Mouse (Mus musculus): ENCODE measurements around the gene Foxc2. TPM values are rescaled to one million over a fixed set of nuclear protein-coding genes. Genes with fewer than 3 reads are reported as not detected.

Gene Foxc2
- total RNA-seq, 1 experiment = 0.27 TPM

DNA sequence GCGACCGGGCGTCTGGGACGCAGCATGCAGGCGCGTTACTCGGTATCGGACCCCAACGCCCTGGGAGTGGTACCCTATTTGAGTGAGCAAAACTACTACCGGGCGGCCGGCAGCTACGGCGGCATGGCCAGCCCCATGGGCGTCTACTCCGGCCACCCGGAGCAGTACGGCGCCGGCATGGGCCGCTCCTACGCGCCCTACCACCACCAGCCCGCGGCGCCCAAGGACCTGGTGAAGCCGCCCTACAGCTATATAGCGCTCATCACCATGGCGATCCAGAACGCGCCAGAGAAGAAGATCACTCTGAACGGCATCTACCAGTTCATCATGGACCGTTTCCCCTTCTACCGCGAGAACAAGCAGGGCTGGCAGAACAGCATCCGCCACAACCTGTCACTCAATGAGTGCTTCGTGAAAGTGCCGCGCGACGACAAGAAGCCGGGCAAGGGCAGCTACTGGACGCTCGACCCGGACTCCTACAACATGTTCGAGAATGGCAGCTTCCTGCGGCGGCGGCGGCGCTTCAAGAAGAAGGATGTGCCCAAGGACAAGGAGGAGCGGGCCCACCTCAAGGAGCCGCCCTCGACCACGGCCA is 717 bp downstream of the Foxc2 start:
- no peaks in the 10 kb centered on the region for H3K36me3 ChIP-seq (ENCODE audit: control insufficient read depth, insufficient read depth, low read length, poor library complexity, severe bottlenecking)
- peak overlapping the region; percentile 35; the same call in 1 of the 2 replicates for H3K9ac ChIP-seq (ENCODE audit: insufficient read depth, low read depth, low read length, poor library complexity, severe bottlenecking)
- H3K4me1 ChIP-seq (ENCODE audit: control insufficient read depth in 2 of 2, insufficient read depth in 2 of 2, low read length in 2 of 2, poor library complexity in 1 of 2) = peaks cover 0 to 2% of the 10 kb centered on the region in 2 experiments; a peak in 1 of 4 replicates
- H3K4me3 ChIP-seq (ENCODE audit: insufficient read depth in 1 of 2, low read depth in 1 of 2, low read length in 2 of 2, poor library complexity in 1 of 2, severe bottlenecking in 1 of 2) = peak overlapping the region; percentile 54 to 70
- TF ChIP-seq CHD2 (IDR thresholded peaks at IDR 0.05; ENCODE audit: low read depth, low read length) (no peak), MAFK (IDR thresholded peaks at IDR 0.05; ENCODE audit: insufficient read depth, low read depth, low read length) (no peak), ZNF384 (IDR thresholded peaks at IDR 0.05; ENCODE audit: low read depth, low read length) (no peak), ZC3H11A (IDR thresholded peaks at IDR 0.05; ENCODE audit: borderline replicate concordance, low read depth, low read length) (no peak), HCFC1 (IDR thresholded peaks at IDR 0.05; ENCODE audit: borderline replicate concordance, insufficient read depth, low read length) (no peak)
- DNase-seq (ENCODE audit: low read depth, low spot score) = no peak
- in situ Hi-C loops (cut with MboI; ENCODE audit: low sequenced_read_pairs in 2 of 2, unreplicated experiment in 2 of 2) = loop anchor here (5.0 to 10.0 kb wide), 3 partner anchors 34 to 398 kb away; partner anchors contain the start of gene Foxf1 (in 2 of the 2)
- no peak overlapping the region for H3K27ac ChIP-seq (ENCODE audit: insufficient read depth, low read depth, low read length, poor library complexity, severe bottlenecking)
- no peaks in the 10 kb centered on the region for H3K9me3 ChIP-seq (ENCODE audit: control insufficient read depth, insufficient read depth, low read depth, low read length)

DNA sequence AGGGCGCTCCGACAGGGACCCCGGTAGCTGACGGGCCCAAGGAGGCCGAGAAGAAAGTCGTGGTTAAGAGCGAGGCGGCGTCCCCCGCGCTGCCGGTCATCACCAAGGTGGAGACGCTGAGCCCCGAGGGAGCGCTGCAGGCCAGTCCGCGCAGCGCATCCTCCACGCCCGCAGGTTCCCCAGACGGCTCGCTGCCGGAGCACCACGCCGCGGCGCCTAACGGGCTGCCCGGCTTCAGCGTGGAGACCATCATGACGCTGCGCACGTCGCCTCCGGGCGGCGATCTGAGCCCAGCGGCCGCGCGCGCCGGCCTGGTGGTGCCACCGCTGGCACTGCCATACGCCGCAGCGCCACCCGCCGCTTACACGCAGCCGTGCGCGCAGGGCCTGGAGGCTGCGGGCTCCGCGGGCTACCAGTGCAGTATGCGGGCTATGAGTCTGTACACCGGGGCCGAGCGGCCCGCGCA is 1.2 kb downstream of the Foxc2 start:
- no peak for DNase-seq (ENCODE audit: low read depth, low spot score)
- Histone ChIP-seq H3K9me3 (ENCODE audit: control insufficient read depth, insufficient read depth, low read depth, low read length) (no peaks in the 10 kb centered on the region), H3K4me1 (ENCODE audit: control insufficient read depth in 2 of 2, insufficient read depth in 2 of 2, low read length in 2 of 2, poor library complexity in 1 of 2) (peaks cover 0 to 2% of the 10 kb centered on the region in 2 experiments; a peak in 1 of 4 replicates), H3K36me3 (ENCODE audit: control insufficient read depth, insufficient read depth, low read length, poor library complexity, severe bottlenecking) (no peaks in the 10 kb centered on the region), H3K4me3 (ENCODE audit: insufficient read depth in 1 of 2, low read depth in 1 of 2, low read length in 2 of 2, poor library complexity in 1 of 2, severe bottlenecking in 1 of 2) (peak overlapping the region; percentile 54 to 70; a peak in 2 of 4 replicates), H3K27ac (ENCODE audit: insufficient read depth, low read depth, low read length, poor library complexity, severe bottlenecking) (no peak overlapping the region), H3K9ac (ENCODE audit: insufficient read depth, low read depth, low read length, poor library complexity, severe bottlenecking) (no peak overlapping the region)
- no peak for TF ChIP-seq ZC3H11A (IDR thresholded peaks at IDR 0.05; ENCODE audit: borderline replicate concordance, low read depth, low read length)
- no peak for TF ChIP-seq ZNF384 (IDR thresholded peaks at IDR 0.05; ENCODE audit: low read depth, low read length)
- no peak for TF ChIP-seq HCFC1 (IDR thresholded peaks at IDR 0.05; ENCODE audit: borderline replicate concordance, insufficient read depth, low read length)
- no peak for TF ChIP-seq CHD2 (IDR thresholded peaks at IDR 0.05; ENCODE audit: low read depth, low read length)
- TF ChIP-seq MAFK (IDR thresholded peaks at IDR 0.05; ENCODE audit: insufficient read depth, low read depth, low read length) = no peak
- in situ Hi-C loops (cut with MboI; ENCODE audit: low sequenced_read_pairs in 2 of 2, unreplicated experiment in 2 of 2) = loop anchor here (5.0 to 10.0 kb wide), 3 partner anchors 35 to 398 kb away; partner anchors contain the start of gene Foxf1 (in 2 of the 2)

DNA sequence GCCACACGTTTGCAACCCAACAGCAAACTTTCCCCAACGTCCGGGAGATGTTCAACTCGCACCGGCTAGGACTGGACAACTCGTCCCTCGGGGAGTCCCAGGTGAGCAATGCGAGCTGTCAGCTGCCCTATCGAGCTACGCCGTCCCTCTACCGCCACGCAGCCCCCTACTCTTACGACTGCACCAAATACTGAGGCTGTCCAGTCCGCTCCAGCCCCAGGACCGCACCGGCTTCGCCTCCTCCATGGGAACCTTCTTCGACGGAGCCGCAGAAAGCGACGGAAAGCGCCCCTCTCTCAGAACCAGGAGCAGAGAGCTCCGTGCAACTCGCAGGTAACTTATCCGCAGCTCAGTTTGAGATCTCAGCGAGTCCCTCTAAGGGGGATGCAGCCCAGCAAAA is 1.9 kb downstream of the Foxc2 start:
- no peak for DNase-seq (ENCODE audit: low read depth, low spot score)
- Histone ChIP-seq H3K9ac (ENCODE audit: insufficient read depth, low read depth, low read length, poor library complexity, severe bottlenecking) (no peak overlapping the region), H3K36me3 (ENCODE audit: control insufficient read depth, insufficient read depth, low read length, poor library complexity, severe bottlenecking) (no peaks in the 10 kb centered on the region), H3K4me1 (ENCODE audit: control insufficient read depth in 2 of 2, insufficient read depth in 2 of 2, low read length in 2 of 2, poor library complexity in 1 of 2) (peaks cover 0 to 2% of the 10 kb centered on the region in 2 experiments; a peak in 1 of 4 replicates), H3K27ac (ENCODE audit: insufficient read depth, low read depth, low read length, poor library complexity, severe bottlenecking) (no peak overlapping the region), H3K4me3 (ENCODE audit: insufficient read depth in 1 of 2, low read depth in 1 of 2, low read length in 2 of 2, poor library complexity in 1 of 2, severe bottlenecking in 1 of 2) (no peak overlapping the region; a peak in 1 of 4 replicates), H3K9me3 (ENCODE audit: control insufficient read depth, insufficient read depth, low read depth, low read length) (no peaks in the 10 kb centered on the region)
- TF ChIP-seq ZC3H11A (IDR thresholded peaks at IDR 0.05; ENCODE audit: borderline replicate concordance, low read depth, low read length) = no peak
- TF ChIP-seq CHD2 (IDR thresholded peaks at IDR 0.05; ENCODE audit: low read depth, low read length) = no peak
- TF ChIP-seq HCFC1 (IDR thresholded peaks at IDR 0.05; ENCODE audit: borderline replicate concordance, insufficient read depth, low read length) = no peak
- no peak for TF ChIP-seq MAFK (IDR thresholded peaks at IDR 0.05; ENCODE audit: insufficient read depth, low read depth, low read length)
- TF ChIP-seq ZNF384 (IDR thresholded peaks at IDR 0.05; ENCODE audit: low read depth, low read length) = no peak
- in situ Hi-C loops (cut with MboI; ENCODE audit: low sequenced_read_pairs in 2 of 2, unreplicated experiment in 2 of 2) = loop anchor here (5.0 to 10.0 kb wide), 3 partner anchors 36 to 397 kb away; partner anchors contain the start of gene Foxf1 (in 2 of the 2)

DNA sequence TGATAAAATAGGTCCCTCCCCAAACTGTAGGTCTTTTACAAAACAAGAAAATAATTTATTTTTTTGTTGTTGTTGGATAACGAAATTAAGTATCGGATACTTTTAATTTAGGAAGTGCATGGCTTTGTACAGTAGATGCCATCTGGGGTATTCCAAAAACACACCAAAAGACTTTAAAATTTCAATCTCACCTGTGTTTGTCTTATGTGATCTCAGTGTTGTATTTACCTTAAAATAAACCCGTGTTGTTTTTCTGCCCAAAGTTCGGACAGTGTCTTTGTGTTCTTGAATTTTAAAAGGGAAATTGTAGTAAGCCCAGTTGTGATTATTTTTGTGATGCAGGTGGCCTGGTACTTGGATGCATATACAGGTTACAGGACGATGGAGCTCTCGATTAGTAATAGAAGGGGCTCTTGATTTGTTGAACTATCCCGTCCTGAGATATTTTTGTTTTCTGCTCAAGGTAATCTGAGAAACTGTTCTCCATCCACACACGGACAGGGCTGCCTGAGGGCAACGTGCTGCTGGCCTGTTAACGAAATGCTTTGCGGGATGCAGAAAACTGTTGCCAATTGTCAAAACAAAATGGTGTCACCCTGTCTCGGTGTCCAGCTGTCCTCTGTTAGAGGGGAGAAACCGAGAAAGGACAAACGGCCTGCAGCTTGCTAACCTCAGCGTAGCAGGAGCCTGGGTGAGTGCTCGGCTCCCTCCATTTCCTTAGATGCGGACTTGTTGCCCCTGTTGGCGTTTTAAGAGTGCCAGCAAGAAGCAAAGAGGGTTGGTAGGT is 2.9 kb downstream of the Foxc2 start:
- H3K9me3 ChIP-seq (ENCODE audit: control insufficient read depth, insufficient read depth, low read depth, low read length) = no peaks in the 10 kb centered on the region
- no peak overlapping the region for H3K9ac ChIP-seq (ENCODE audit: insufficient read depth, low read depth, low read length, poor library complexity, severe bottlenecking)
- peaks cover 0 to 2% of the 10 kb centered on the region in 2 experiments; a peak in 1 of 4 replicates for H3K4me1 ChIP-seq (ENCODE audit: control insufficient read depth in 2 of 2, insufficient read depth in 2 of 2, low read length in 2 of 2, poor library complexity in 1 of 2)
- in situ Hi-C loops (cut with MboI; ENCODE audit: low sequenced_read_pairs in 2 of 2, unreplicated experiment in 2 of 2) = loop anchor here (5.0 to 10.0 kb wide), 3 partner anchors 37 to 396 kb away; partner anchors contain the start of gene Foxf1 (in 2 of the 2)
- TF ChIP-seq ZNF384 (IDR thresholded peaks at IDR 0.05; ENCODE audit: low read depth, low read length) (no peak), HCFC1 (IDR thresholded peaks at IDR 0.05; ENCODE audit: borderline replicate concordance, insufficient read depth, low read length) (no peak), MAFK (IDR thresholded peaks at IDR 0.05; ENCODE audit: insufficient read depth, low read depth, low read length) (no peak), CHD2 (IDR thresholded peaks at IDR 0.05; ENCODE audit: low read depth, low read length) (no peak), ZC3H11A (IDR thresholded peaks at IDR 0.05; ENCODE audit: borderline replicate concordance, low read depth, low read length) (no peak)
- no peak for DNase-seq (ENCODE audit: low read depth, low spot score)
- no peak overlapping the region for H3K4me3 ChIP-seq (ENCODE audit: insufficient read depth in 1 of 2, low read depth in 1 of 2, low read length in 2 of 2, poor library complexity in 1 of 2, severe bottlenecking in 1 of 2)
- H3K36me3 ChIP-seq (ENCODE audit: control insufficient read depth, insufficient read depth, low read length, poor library complexity, severe bottlenecking) = no peaks in the 10 kb centered on the region
- no peak overlapping the region for H3K27ac ChIP-seq (ENCODE audit: insufficient read depth, low read depth, low read length, poor library complexity, severe bottlenecking)

Data from ES-E14 (cell line).